Mouse (Mus musculus) heart, postnatal 14 days (tissue): ENCODE measurements around the gene Cd300e. TPM values are rescaled to one million over a fixed set of nuclear protein-coding genes. Genes with fewer than 3 reads are reported as not detected.
"Not testable (repeated sequence)": the region's sequence is repeated elsewhere in the genome, so short reads cannot be mapped to it uniquely, and the experiment has no call there.

Experiments
- DNase-seq, 2 experiments: peaks; one replicate each; pipeline ENCODE4 v3.0.0; 2021 to 2022
- intact Hi-C: fragments of 180-260 bp; cut with DNase I; formaldehyde crosslinking; loops from one replicate; pipeline ENCODE4 v1.15.1; 2025
- total RNA-seq, 2 experiments: library from RNA; stranded (reverse); gene quantifications; 2 replicates each; pipeline ENCODE4 v1.2.3; 2021

The Cd300e gene
- total RNA-seq, 2 experiments from 2014 or later: 0.17 to 0.20 TPM

DNA sequence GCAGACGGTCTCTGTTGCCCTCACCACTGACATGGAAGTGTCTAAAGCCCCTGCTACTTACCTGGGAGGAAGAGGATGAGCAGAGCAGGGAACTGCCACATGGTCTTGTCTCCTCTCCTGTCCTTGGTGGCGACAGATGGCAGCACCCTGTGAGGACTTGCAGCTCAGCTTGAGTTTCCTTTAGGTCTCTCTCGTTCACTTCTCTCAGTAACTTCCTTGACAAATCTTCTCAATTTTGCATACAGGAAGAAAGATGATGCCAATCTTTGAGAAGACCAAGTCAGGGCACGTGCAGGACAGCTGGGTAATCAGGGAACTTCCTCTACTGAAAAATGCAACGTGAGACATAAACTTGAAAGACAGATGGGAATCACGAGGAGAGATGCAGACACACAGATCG is 45.9 kb downstream of the Cd300e start, which contains the start of gene Cd300ld2:
Cd300ld2 (minus strand) TSS at position 101 of the 400 bp plus-strand sequence.
- DNase-seq, intact Hi-C loops: not testable (repeated sequence)

DNA sequence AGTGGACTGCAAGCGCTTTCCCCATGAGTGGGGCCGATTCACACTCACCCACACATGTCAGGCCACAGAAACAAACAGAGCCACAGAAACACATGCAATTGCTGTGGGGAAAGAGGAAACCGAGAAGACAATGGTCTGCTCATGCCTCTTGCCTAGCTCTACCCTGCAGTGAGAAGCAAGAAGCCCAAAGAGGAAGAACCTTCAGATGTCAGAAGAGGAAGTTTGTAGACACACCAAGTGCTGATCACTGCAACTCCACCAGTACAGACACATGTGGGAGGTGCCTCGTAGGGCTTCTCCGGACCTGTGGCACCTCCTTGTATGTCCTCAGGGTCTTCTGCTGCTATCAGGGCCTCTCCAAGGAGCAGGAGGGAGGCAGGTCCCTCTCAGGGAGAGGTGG is 57.9 kb downstream of the Cd300e start:
- no peak for DNase-seq
- intact Hi-C loops: no loop called here

Other genes with a start within 250 kb of the Cd300e start
- gene Gprc5c, start 211.0 kb downstream of the Cd300e start, total RNA-seq: 10 to 100 TPM in 1 of 2 experiments, 1 to 10 TPM in 1; 7.4 to 10.7 TPM
- 1 to 10 TPM in 1 of 2 experiments, under 1 TPM in 1; 1.00 to 1.2 TPM for gene Cd300a, start 172.1 kb downstream of the Cd300e start, total RNA-seq
- gene Cd300lb, start 127.8 kb downstream of the Cd300e start, total RNA-seq: under 1 TPM; 0.65 to 0.78 TPM
- not detected for gene Cd300c, start 93.0 kb downstream of the Cd300e start, total RNA-seq
- gene Cd300ld, start 72.3 kb downstream of the Cd300e start, total RNA-seq: under 1 TPM; 0.88 to 1.00 TPM
- gene Cd300c2, start 60.3 kb downstream of the Cd300e start, total RNA-seq: 1 to 10 TPM; 1.5 to 2.3 TPM
- not detected for gene Cd300ld2, start 46.0 kb downstream of the Cd300e start, total RNA-seq
- not detected for gene Cd300ld4, start 35.2 kb downstream of the Cd300e start, total RNA-seq
- gene Cd300ld5, start 24.4 kb downstream of the Cd300e start, total RNA-seq: 1 to 10 TPM in 1 of 2 experiments, not detected in 1; 1.4 TPM
- 1 to 10 TPM; 4.9 to 8.1 TPM for gene Cd300ld3, start 13.8 kb downstream of the Cd300e start, total RNA-seq
- gene Rab37, start 29.3 kb upstream of the Cd300e start, total RNA-seq: 1 to 10 TPM in 1 of 2 experiments, under 1 TPM in 1; 1.00 to 1.3 TPM
- under 1 TPM; 0.46 to 0.69 TPM for gene Cd300lf, start 71.8 kb upstream of the Cd300e start, total RNA-seq
- gene Slc9a3r1, start 101.2 kb upstream of the Cd300e start, total RNA-seq: 10 to 100 TPM; 12.7 to 13.5 TPM
- 1 to 10 TPM; 9.5 to 9.6 TPM for gene Tmem104, start 125.3 kb upstream of the Cd300e start, total RNA-seq
- 10 to 100 TPM; 17.0 to 17.1 TPM for gene Nat9, start 125.7 kb upstream of the Cd300e start, total RNA-seq
- gene Grin2c, start 205.1 kb upstream of the Cd300e start, total RNA-seq: under 1 TPM; 0.10 to 0.15 TPM
- 1 to 10 TPM; 7.0 to 7.5 TPM for gene Fdxr, start 214.9 kb upstream of the Cd300e start, total RNA-seq
- gene Fads6, start 235.5 kb upstream of the Cd300e start, total RNA-seq: 1 to 10 TPM; 1.2 to 1.3 TPM
- not detected for gene Otop2, start 245.0 kb upstream of the Cd300e start, total RNA-seq